Mouse (Mus musculus): ENCODE measurements around the gene Sergef. TPM values are rescaled to one million over a fixed set of nuclear protein-coding genes. Genes with fewer than 3 reads are reported as not detected.

The Sergef gene
- polyA plus RNA-seq, 1 experiment from 2014 or later = 11.6 TPM

DNA sequence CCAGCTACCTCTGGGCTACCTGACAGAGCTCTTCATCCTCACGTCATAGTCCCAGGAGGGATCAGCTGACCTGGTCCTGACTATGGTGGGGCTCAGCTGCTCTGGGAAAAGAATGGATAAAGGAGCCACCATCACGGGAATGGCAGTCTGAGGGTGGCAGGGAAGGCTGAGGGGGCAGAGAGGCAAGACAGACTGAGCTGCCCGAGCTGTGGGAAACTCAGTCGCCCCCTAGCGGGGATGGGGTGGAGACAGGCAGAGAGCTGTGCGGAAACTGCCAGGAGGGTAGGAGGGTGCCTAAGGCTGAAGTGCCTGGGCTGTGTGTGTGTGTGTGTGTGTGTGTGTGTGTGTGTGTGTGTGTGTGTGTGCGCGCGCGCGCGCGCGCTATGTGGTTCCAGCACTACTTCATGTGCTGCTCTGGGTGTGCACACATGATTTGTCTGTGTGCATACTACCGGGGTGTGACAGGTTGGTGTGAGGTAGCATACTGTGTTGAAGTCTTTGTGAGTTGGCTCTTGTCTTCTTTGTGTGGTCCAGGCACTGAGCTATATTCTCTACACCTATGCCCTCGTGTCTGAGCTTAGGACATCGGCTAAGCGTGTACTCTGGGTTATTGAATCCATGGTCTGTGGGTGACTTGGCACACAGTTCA is 216.7 kb downstream of the Sergef start:
- Histone ChIP-seq H3K27me3 (ENCODE audit: control insufficient read depth, insufficient read depth, low read length) (no peaks in the 10 kb centered on the region), H3K9ac (replicated peaks; ENCODE audit: low read length) (no peak overlapping the region), H3K4me3 (ENCODE audit: low read depth, low read length) (no peak overlapping the region), H3K4me2 (ENCODE audit: low read depth, low read length) (no peak overlapping the region), H3K36me3 (replicated peaks; ENCODE audit: control insufficient read depth, insufficient read depth, low read depth, low read length) (no peaks in the 10 kb centered on the region), H3K9me3 (replicated peaks; ENCODE audit: control insufficient read depth, low read length) (no peaks in the 10 kb centered on the region), H3K27ac (replicated peaks; ENCODE audit: low read depth, low read length) (no peak overlapping the region), H3K4me1 (ENCODE audit: control insufficient read depth, insufficient read depth, low read length) (no peaks in the 10 kb centered on the region)
- 0 out of 2 replicates have a peak, but pooled peaks have one; percentile 54 for ATAC-seq (replicated peaks; ENCODE audit: insufficient number of reproducible peaks, low FRiP score, low TSS enrichment, low read depth)
- peak; percentile 57 for DNase-seq (ENCODE audit: low spot score)
- WGBS = 53% methylated on average over 18 of the region's 18 CpGs

DNA sequence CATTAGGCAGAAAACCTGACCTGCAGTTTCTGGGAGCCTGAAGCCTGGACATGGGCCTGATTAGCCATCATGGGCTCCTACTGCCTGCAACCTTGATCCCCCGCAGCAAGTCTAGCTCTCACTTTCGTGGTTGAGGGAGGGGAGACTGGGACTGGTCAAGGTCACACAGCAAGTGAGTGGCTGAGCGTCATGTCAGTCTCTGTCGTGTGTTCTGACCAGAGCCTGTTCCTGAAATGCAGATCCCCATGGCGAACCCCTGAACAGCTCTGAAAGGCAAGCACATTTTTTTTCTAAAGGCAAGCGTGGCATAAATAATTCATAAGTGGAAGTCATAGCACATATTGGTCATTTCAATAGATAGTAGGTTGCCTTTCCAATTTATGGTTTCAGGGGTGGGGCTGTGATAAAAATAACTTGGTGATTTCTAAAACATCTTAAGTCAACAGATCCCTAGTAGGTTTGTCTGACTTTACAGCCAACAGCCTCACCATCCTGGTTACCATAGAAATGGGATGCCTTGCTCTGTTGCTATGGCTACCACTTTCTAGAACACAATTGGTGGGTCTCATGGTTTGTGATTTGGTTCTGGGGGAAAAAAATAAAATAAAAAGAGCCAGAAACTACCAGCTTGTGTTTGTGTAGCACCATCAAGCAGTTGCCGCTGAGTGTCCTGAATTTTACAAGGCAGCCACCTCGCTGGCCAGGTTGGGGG is 217.4 kb downstream of the Sergef start:
- H3K9me3 ChIP-seq (replicated peaks; ENCODE audit: control insufficient read depth, low read length) = no peaks in the 10 kb centered on the region
- ATAC-seq (replicated peaks; ENCODE audit: insufficient number of reproducible peaks, low FRiP score, low TSS enrichment, low read depth) = no peak
- H3K4me2 ChIP-seq (ENCODE audit: low read depth, low read length) = no peak overlapping the region
- no peak overlapping the region for H3K4me3 ChIP-seq (ENCODE audit: low read depth, low read length)
- no peak overlapping the region for H3K9ac ChIP-seq (replicated peaks; ENCODE audit: low read length)
- H3K4me1 ChIP-seq (ENCODE audit: control insufficient read depth, insufficient read depth, low read length) = no peaks in the 10 kb centered on the region
- H3K27me3 ChIP-seq (ENCODE audit: control insufficient read depth, insufficient read depth, low read length) = no peaks in the 10 kb centered on the region
- 71% methylated on average over 8 of the region's 8 CpGs for WGBS
- DNase-seq (ENCODE audit: low spot score) = no peak
- H3K36me3 ChIP-seq (replicated peaks; ENCODE audit: control insufficient read depth, insufficient read depth, low read depth, low read length) = no peaks in the 10 kb centered on the region
- H3K27ac ChIP-seq (replicated peaks; ENCODE audit: low read depth, low read length) = no peak overlapping the region

DNA sequence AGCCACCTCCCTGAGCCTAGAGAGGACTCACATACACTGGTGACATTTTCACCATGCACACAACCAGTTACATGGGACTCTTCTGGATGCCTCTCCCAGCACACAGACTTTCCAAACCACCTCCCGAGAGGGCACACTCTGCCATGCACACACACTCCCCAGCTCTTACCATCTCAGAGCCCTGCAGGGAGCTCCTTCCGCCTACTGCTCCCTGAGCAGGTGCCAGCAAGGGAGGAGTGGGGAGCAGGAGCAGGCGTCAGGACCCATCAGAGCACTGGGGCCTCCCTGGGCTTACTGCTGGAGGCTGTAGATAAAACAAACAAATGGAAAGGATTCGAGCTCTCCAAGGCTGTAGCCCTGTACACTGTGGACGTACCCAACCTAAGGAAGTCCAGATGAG is 218.1 kb downstream of the Sergef start:
- H3K27ac ChIP-seq (replicated peaks; ENCODE audit: low read depth, low read length) = no peak overlapping the region
- WGBS = 49% methylated on average over 5 of the region's 5 CpGs
- no peaks in the 10 kb centered on the region for H3K36me3 ChIP-seq (replicated peaks; ENCODE audit: control insufficient read depth, insufficient read depth, low read depth, low read length)
- H3K4me1 ChIP-seq (ENCODE audit: control insufficient read depth, insufficient read depth, low read length) = no peaks in the 10 kb centered on the region
- no peaks in the 10 kb centered on the region for H3K27me3 ChIP-seq (ENCODE audit: control insufficient read depth, insufficient read depth, low read length)
- H3K4me2 ChIP-seq (ENCODE audit: low read depth, low read length) = no peak overlapping the region
- no peak overlapping the region for H3K4me3 ChIP-seq (ENCODE audit: low read depth, low read length)
- H3K9ac ChIP-seq (replicated peaks; ENCODE audit: low read length) = no peak overlapping the region
- H3K9me3 ChIP-seq (replicated peaks; ENCODE audit: control insufficient read depth, low read length) = no peaks in the 10 kb centered on the region
- DNase-seq (ENCODE audit: low spot score) (no peak), ATAC-seq (replicated peaks; ENCODE audit: insufficient number of reproducible peaks, low FRiP score, low TSS enrichment, low read depth) (no peak)

DNA sequence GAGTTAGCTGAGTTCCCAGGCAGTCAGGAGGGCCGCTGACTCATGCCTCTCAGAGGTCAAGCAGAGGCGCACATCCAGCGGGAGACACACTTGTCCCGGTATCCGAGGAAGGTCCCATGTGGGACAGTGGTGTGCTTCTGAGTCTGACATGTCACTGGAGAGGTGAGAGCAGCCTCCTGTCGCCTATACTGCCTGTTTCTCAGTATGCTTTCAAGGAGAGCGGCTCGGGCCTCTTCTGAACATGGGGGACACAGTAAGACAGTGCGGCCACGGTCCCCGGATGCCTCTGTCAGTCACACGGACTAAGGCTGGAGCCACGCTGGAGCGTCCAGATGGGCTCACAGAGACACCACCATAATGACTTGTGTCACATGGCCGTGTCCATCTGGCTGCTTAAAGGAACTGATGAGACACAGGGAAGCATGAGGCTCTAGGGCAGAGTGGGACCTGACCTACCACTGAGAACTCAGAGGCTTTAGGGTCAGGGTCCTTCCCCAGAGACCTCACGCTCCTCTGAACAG is 221.4 kb downstream of the Sergef start:
- no peak overlapping the region for H3K4me2 ChIP-seq (ENCODE audit: low read depth, low read length)
- H3K4me3 ChIP-seq (ENCODE audit: low read depth, low read length) = no peak overlapping the region
- 76% methylated on average over 16 of the region's 16 CpGs for WGBS
- H3K27me3 ChIP-seq (ENCODE audit: control insufficient read depth, insufficient read depth, low read length) = no peaks in the 10 kb centered on the region
- DNase-seq (ENCODE audit: low spot score) = no peak
- no peak overlapping the region for H3K9ac ChIP-seq (replicated peaks; ENCODE audit: low read length)
- H3K4me1 ChIP-seq (ENCODE audit: control insufficient read depth, insufficient read depth, low read length) = no peaks in the 10 kb centered on the region
- H3K27ac ChIP-seq (replicated peaks; ENCODE audit: low read depth, low read length) = no peak overlapping the region
- H3K36me3 ChIP-seq (replicated peaks; ENCODE audit: control insufficient read depth, insufficient read depth, low read depth, low read length) = no peaks in the 10 kb centered on the region
- no peaks in the 10 kb centered on the region for H3K9me3 ChIP-seq (replicated peaks; ENCODE audit: control insufficient read depth, low read length)
- ATAC-seq (replicated peaks; ENCODE audit: insufficient number of reproducible peaks, low FRiP score, low TSS enrichment, low read depth) = no peak

DNA sequence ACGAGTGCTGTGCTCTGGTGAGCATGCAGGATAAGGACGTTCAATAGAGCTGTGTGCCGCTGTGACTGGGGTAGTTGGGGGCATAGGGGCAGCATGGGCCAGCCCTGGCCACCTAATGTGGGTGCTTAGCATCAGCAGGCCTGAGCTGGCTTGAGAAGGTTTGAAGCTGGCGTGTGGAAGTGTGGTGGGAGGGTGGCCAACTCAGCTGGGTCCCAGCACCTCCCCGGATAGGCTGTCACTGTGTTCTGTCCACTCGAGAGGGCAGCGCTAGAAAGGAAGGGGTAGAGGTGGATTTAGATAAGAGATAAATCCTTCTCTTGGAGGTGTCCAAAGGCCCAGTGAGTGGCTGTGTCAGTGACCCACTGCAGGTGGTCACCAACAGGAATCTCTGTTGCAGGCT is 222.1 kb downstream of the Sergef start:
- ATAC-seq (replicated peaks; ENCODE audit: insufficient number of reproducible peaks, low FRiP score, low TSS enrichment, low read depth) = no peak
- no peak for DNase-seq (ENCODE audit: low spot score)
- H3K27me3 ChIP-seq (ENCODE audit: control insufficient read depth, insufficient read depth, low read length) = no peaks in the 10 kb centered on the region
- H3K27ac ChIP-seq (replicated peaks; ENCODE audit: low read depth, low read length) = no peak overlapping the region
- H3K9me3 ChIP-seq (replicated peaks; ENCODE audit: control insufficient read depth, low read length) = no peaks in the 10 kb centered on the region
- H3K4me2 ChIP-seq (ENCODE audit: low read depth, low read length) = no peak overlapping the region
- 76% methylated on average over 7 of the region's 7 CpGs for WGBS
- no peaks in the 10 kb centered on the region for H3K4me1 ChIP-seq (ENCODE audit: control insufficient read depth, insufficient read depth, low read length)
- H3K9ac ChIP-seq (replicated peaks; ENCODE audit: low read length) = no peak overlapping the region
- no peaks in the 10 kb centered on the region for H3K36me3 ChIP-seq (replicated peaks; ENCODE audit: control insufficient read depth, insufficient read depth, low read depth, low read length)
- H3K4me3 ChIP-seq (ENCODE audit: low read depth, low read length) = no peak overlapping the region

DNA sequence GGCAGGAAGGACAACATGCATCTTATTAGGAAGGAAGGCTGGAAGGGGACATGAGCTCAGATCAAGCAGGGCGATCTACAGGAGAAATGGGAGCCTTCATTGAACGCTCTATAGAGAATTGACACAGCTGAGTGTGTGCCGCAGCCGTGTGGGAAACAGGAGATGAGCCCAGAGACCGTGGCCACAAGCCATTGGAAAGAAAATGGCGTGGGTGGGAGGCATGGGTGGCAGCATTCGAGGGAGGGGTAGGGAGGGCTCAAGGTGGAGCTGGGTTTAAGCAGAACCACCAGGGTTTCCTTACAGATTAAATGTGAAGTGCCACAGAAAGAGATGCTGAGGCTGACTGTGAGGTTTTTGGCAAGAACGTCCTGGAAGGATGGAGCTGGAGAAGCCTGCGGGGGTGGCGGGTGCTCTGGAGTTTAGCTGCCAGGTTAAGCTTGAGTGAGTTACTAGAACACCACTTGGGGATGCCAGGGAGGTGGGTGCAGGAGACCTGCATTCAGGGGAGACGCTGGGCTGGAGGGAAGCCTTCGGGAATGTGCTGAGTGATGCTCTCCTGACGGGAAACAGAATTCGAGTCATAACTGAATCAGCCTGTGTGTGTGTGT is 223.7 kb downstream of the Sergef start:
- 75% methylated on average over 14 of the region's 14 CpGs for whole genome bisulfite sequencing
- no peaks in the 10 kb centered on the region for H3K27me3 ChIP-seq (ENCODE audit: control insufficient read depth, insufficient read depth, low read length)
- H3K4me3 ChIP-seq (ENCODE audit: low read depth, low read length) = no peak overlapping the region
- H3K4me1 ChIP-seq (ENCODE audit: control insufficient read depth, insufficient read depth, low read length) = no peaks in the 10 kb centered on the region
- no peak overlapping the region for H3K27ac ChIP-seq (replicated peaks; ENCODE audit: low read depth, low read length)
- no peak for DNase-seq (ENCODE audit: low spot score)
- H3K4me2 ChIP-seq (ENCODE audit: low read depth, low read length) = no peak overlapping the region
- no peak for ATAC-seq (replicated peaks; ENCODE audit: insufficient number of reproducible peaks, low FRiP score, low TSS enrichment, low read depth)
- no peaks in the 10 kb centered on the region for H3K36me3 ChIP-seq (replicated peaks; ENCODE audit: control insufficient read depth, insufficient read depth, low read depth, low read length)
- H3K9me3 ChIP-seq (replicated peaks; ENCODE audit: control insufficient read depth, low read length) = no peaks in the 10 kb centered on the region
- H3K9ac ChIP-seq (replicated peaks; ENCODE audit: low read length) = no peak overlapping the region

DNA sequence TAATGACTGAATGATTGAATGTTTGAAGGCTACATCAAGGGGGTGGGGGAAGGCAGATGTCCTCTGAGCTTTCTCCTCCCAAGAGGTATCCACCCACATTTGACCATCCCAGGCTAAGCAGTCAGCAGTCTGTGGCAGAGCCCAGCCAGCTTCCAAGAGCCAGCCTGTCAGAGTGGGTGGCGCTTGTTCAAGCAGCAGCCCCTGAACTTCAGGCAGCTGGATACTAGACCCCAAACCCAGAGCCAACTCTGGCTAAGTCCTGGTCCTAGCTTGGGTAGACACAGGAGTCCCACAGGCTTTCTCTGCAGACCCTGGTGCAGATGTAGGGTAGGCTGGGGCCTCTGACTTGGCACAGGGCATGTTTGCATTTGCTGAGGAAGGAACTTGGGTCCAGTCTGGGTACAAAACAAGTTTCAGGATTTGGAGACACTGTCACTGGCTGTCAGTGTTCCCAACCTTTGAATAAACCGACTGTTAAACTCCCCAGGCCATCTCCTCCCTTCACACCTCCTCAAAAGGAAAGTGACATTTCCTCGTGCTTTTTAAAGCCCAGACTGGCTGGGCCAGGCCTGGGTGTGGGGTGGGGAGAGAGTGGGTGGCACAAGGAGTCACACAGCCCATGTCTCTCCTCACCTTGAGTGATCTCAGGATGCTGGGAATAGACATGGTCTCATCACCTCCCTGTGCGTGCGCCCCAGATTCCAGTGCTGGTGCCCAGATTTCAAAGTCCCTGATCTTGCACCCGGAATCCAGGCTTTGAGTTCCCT is 225.5 kb downstream of the Sergef start:
- DNase-seq (ENCODE audit: low spot score) = no peak
- Histone ChIP-seq H3K4me1 (ENCODE audit: control insufficient read depth, insufficient read depth, low read length) (no peaks in the 10 kb centered on the region), H3K9ac (replicated peaks; ENCODE audit: low read length) (no peak overlapping the region), H3K27ac (replicated peaks; ENCODE audit: low read depth, low read length) (no peak overlapping the region), H3K9me3 (replicated peaks; ENCODE audit: control insufficient read depth, low read length) (no peaks in the 10 kb centered on the region), H3K36me3 (replicated peaks; ENCODE audit: control insufficient read depth, insufficient read depth, low read depth, low read length) (no peaks in the 10 kb centered on the region), H3K27me3 (ENCODE audit: control insufficient read depth, insufficient read depth, low read length) (no peaks in the 10 kb centered on the region), H3K4me3 (ENCODE audit: low read depth, low read length) (no peak overlapping the region), H3K4me2 (ENCODE audit: low read depth, low read length) (no peak overlapping the region)
- no peak for ATAC-seq (replicated peaks; ENCODE audit: insufficient number of reproducible peaks, low FRiP score, low TSS enrichment, low read depth)
- WGBS = 73% methylated on average over 6 of the region's 6 CpGs

Data from embryonic facial prominence, embryonic 11.5 days (tissue).